Mouse (Mus musculus) heart, embryonic 12.5 days (tissue): ENCODE measurements around the gene Nosip. TPM values are rescaled to one million over a fixed set of nuclear protein-coding genes. Genes with fewer than 3 reads are reported as not detected.

Experiments
- ATAC-seq: fragments of 200-750 bp; cut with Nextera tagmentation; 2 replicates; pipeline ENCODE4 v1.8.0; 2017; ENCODE audit warnings: moderate TSS enrichment, moderate library complexity; ENCODE audit not compliant: insufficient number of reproducible peaks, low FRiP score
- H3K27ac ChIP-seq: fragments of 300-500 bp; sonication (generic); 2 replicates; pipeline ENCODE4 v1.5.1; 2016; ENCODE audit warnings: mild to moderate bottlenecking, moderate library complexity; ENCODE audit not compliant: poor library complexity, severe bottlenecking
- H3K27me3 ChIP-seq: fragments of 300-500 bp; sonication (generic); replicated peaks from 2 replicates; pipeline ENCODE4 v1.6.1; 2016; ENCODE audit warnings: mild to moderate bottlenecking, moderate library complexity
- H3K36me3 ChIP-seq: fragments of 300-500 bp; sonication (generic); 2 replicates; pipeline ENCODE4 v1.6.1; 2016; ENCODE audit warnings: mild to moderate bottlenecking, moderate library complexity
- H3K4me1 ChIP-seq: fragments of 300-500 bp; sonication (generic); replicated peaks from 2 replicates; pipeline ENCODE4 v1.6.1; 2016; ENCODE audit warnings: mild to moderate bottlenecking
- H3K4me2 ChIP-seq: fragments of 300-500 bp; sonication (generic); 2 replicates; pipeline ENCODE4 v1.6.1; 2016; ENCODE audit warnings: mild to moderate bottlenecking, moderate library complexity
- H3K4me3 ChIP-seq: fragments of 300-500 bp; sonication (generic); 2 replicates; pipeline ENCODE4 v1.5.1; 2016; ENCODE audit warnings: mild to moderate bottlenecking
- H3K9ac ChIP-seq: fragments of 300-500 bp; sonication (generic); 2 replicates; pipeline ENCODE4 v1.6.1; 2016; ENCODE audit warnings: mild to moderate bottlenecking, moderate library complexity
- H3K9me3 ChIP-seq: fragments of 300-500 bp; sonication (generic); replicated peaks from 2 replicates; pipeline ENCODE4 v1.6.1; 2016; ENCODE audit warnings: mild to moderate bottlenecking, moderate library complexity
- WGBS: fragments of 180-500 bp; shearing (Covaris S2); methylation state at CpG from one replicate; pipeline ENCODE4 v1.1.7; 2016; 5-methylcytosine and 5-hydroxymethylcytosine counted together
- polyA plus RNA-seq: library from polyadenylated mRNA; unstranded; fragments of >200 nt; fragmentation: Nextera tagmentation; extraction: Ambion mirVana; gene quantifications from 2 replicates; pipeline ENCODE4 v1.2.1, GENCODE M21; 2016

The Nosip gene
- polyA plus RNA-seq, 1 experiment from 2014 or later, result 45.7 TPM

- ATAC-seq, result no peak
- WGBS, result 69% methylated on average over 7 of the region's 7 CpGs
- Histone ChIP-seq H3K4me3 (no peak overlapping the region), H3K4me1 (no peaks in the 10 kb centered on the region), H3K4me2 (no peak overlapping the region), H3K9ac (no peak overlapping the region), H3K36me3 (peaks cover 99% of the 10 kb centered on the region), H3K27me3 (no peaks in the 10 kb centered on the region), H3K9me3 (no peaks in the 10 kb centered on the region), H3K27ac (no peak overlapping the region)
These were observed 24.4 kb upstream of the Nosip start for GRCm38 (mm10) chr7:45037720-45038361.

- no peak for ATAC-seq
- WGBS, result 93% methylated on average over 9 of the region's 9 CpGs
- no peak overlapping the region for H3K27ac ChIP-seq
These were observed 23.8 kb upstream of the Nosip start for GRCm38 (mm10) chr7:45038411-45038810.

GRCm38 (mm10) chr7:45040851-45041250 lies 21.4 kb upstream of the Nosip start:
- no peaks in the 10 kb centered on the region for H3K27me3 ChIP-seq
- H3K4me1 ChIP-seq, result no peaks in the 10 kb centered on the region
- H3K9ac ChIP-seq, result no peak overlapping the region
- no peak for ATAC-seq
- H3K9me3 ChIP-seq, result no peaks in the 10 kb centered on the region
- no peak overlapping the region for H3K27ac ChIP-seq
- no peak overlapping the region for H3K4me2 ChIP-seq
- 84% methylated on average over 9 of the region's 9 CpGs for WGBS
- no peak overlapping the region for H3K4me3 ChIP-seq
- H3K36me3 ChIP-seq, result peaks cover 98% of the 10 kb centered on the region

More at GRCm38 (mm10) chr7:45038411-45038810, 23.8 kb upstream of the Nosip start:
- Histone ChIP-seq H3K36me3 (peaks cover 99% of the 10 kb centered on the region), H3K4me1 (no peaks in the 10 kb centered on the region), H3K9me3 (no peaks in the 10 kb centered on the region), H3K4me3 (no peak overlapping the region), H3K27me3 (no peaks in the 10 kb centered on the region), H3K9ac (no peak overlapping the region), H3K4me2 (no peak overlapping the region)

- Histone ChIP-seq H3K9me3 (no peaks in the 10 kb centered on the region), H3K4me2 (no peak overlapping the region), H3K4me1 (no peaks in the 10 kb centered on the region), H3K4me3 (no peak overlapping the region), H3K9ac (no peak overlapping the region), H3K36me3 (peaks cover 98% of the 10 kb centered on the region), H3K27me3 (no peaks in the 10 kb centered on the region), H3K27ac (no peak overlapping the region)
- WGBS, result 97% methylated on average over 14 of the region's 14 CpGs
- no peak for ATAC-seq
These were observed 18.9 kb upstream of the Nosip start for GRCm38 (mm10) chr7:45043307-45043706.

- H3K9ac ChIP-seq, result no peak overlapping the region
- H3K27me3 ChIP-seq, result no peaks in the 10 kb centered on the region
- H3K9me3 ChIP-seq, result no peaks in the 10 kb centered on the region
- H3K4me3 ChIP-seq, result no peak overlapping the region
- no peak overlapping the region for H3K27ac ChIP-seq
- peaks cover 99% of the 10 kb centered on the region for H3K36me3 ChIP-seq
- H3K4me1 ChIP-seq, result peaks cover 8% of the 10 kb centered on the region
- no peak overlapping the region for H3K4me2 ChIP-seq
- ATAC-seq, result no peak
- whole genome bisulfite sequencing, result 93% methylated on average over 22 of the region's 22 CpGs
These were observed 16.5 kb upstream of the Nosip start for GRCm38 (mm10) chr7:45045741-45046140.

- H3K9ac ChIP-seq, result no peak overlapping the region
- WGBS, result 94% methylated on average over 26 of the region's 26 CpGs
- H3K9me3 ChIP-seq, result no peaks in the 10 kb centered on the region
- peaks cover 89% of the 10 kb centered on the region for H3K36me3 ChIP-seq
- no peak overlapping the region for H3K4me3 ChIP-seq
- ATAC-seq, result no peak
- peaks cover 19% of the 10 kb centered on the region for H3K4me1 ChIP-seq
- H3K27ac ChIP-seq, result no peak overlapping the region
- H3K27me3 ChIP-seq, result no peaks in the 10 kb centered on the region
- no peak overlapping the region for H3K4me2 ChIP-seq
These were observed 15.3 kb upstream of the Nosip start for GRCm38 (mm10) chr7:45046853-45047350.

GRCm38 (mm10) chr7:45047491-45047890 lies 14.7 kb upstream of the Nosip start:
- 96% methylated on average over 14 of the region's 14 CpGs for WGBS

GRCm38 (mm10) chr7:45048001-45048890 lies 14.0 kb upstream of the Nosip start:
- H3K4me3 ChIP-seq, result no peak overlapping the region
- H3K27ac ChIP-seq, result no peak overlapping the region
- H3K9ac ChIP-seq, result no peak overlapping the region
- H3K4me2 ChIP-seq, result no peak overlapping the region
- no peaks in the 10 kb centered on the region for H3K27me3 ChIP-seq
- no peaks in the 10 kb centered on the region for H3K9me3 ChIP-seq
- no peak for ATAC-seq
- peaks cover 21% of the 10 kb centered on the region for H3K4me1 ChIP-seq
- H3K36me3 ChIP-seq, result peaks cover 75% of the 10 kb centered on the region
- 92% methylated on average over 38 of the region's 38 CpGs for WGBS

More at GRCm38 (mm10) chr7:45047491-45047890, 14.7 kb upstream of the Nosip start:
- Histone ChIP-seq H3K4me2 (no peak overlapping the region), H3K9ac (no peak overlapping the region), H3K27ac (no peak overlapping the region), H3K27me3 (no peaks in the 10 kb centered on the region), H3K36me3 (peaks cover 83% of the 10 kb centered on the region), H3K4me3 (no peak overlapping the region), H3K4me1 (peaks cover 21% of the 10 kb centered on the region), H3K9me3 (no peaks in the 10 kb centered on the region)
- no peak for ATAC-seq

- Histone ChIP-seq H3K27me3 (no peaks in the 10 kb centered on the region), H3K9ac (no peak overlapping the region), H3K4me3 (no peak overlapping the region), H3K4me1 (peaks cover 21% of the 10 kb centered on the region), H3K4me2 (no peak overlapping the region), H3K36me3 (peaks cover 67% of the 10 kb centered on the region), H3K27ac (no peak overlapping the region), H3K9me3 (no peaks in the 10 kb centered on the region)
- 93% methylated on average over 23 of the region's 23 CpGs for WGBS
- no peak for ATAC-seq
These were observed 13.1 kb upstream of the Nosip start for GRCm38 (mm10) chr7:45048923-45049657.

GRCm38 (mm10) chr7:45050945-45051600 lies 11.2 kb upstream of the Nosip start:
- peaks cover 21% of the 10 kb centered on the region for H3K4me1 ChIP-seq
- ATAC-seq, result peak; percentile 22; the same call in 1 of the 2 replicates
- peaks cover 48% of the 10 kb centered on the region for H3K36me3 ChIP-seq
- H3K4me3 ChIP-seq, result peak overlapping the region; percentile 91
- peak overlapping the region; percentile 92 for H3K4me2 ChIP-seq
- H3K27ac ChIP-seq, result peak overlapping the region; percentile 98
- WGBS, result 5% methylated on average over 16 of the region's 16 CpGs
- H3K9ac ChIP-seq, result peak overlapping the region; percentile 96
- no peaks in the 10 kb centered on the region for H3K27me3 ChIP-seq
- no peaks in the 10 kb centered on the region for H3K9me3 ChIP-seq
